Mouse (Mus musculus) myocyte (in vitro differentiated cells): ENCODE measurements at regions not wholly inside any gene's neighbourhood (a gene's known extent, or its start where the extent isn't known, plus 50 kb on each side); places are given as distances from the start of the nearest gene placed in this dataset.

Experiments used
- H3K27me3 ChIP-seq: one replicate; pipeline ENCODE4 v1.6.1; 2011; ENCODE audit not compliant: control insufficient read depth, insufficient read depth, insufficient read length
- H3K36me3 ChIP-seq: one replicate; pipeline ENCODE4 v1.6.1; 2011; ENCODE audit not compliant: control insufficient read depth, insufficient read depth
- H3K4me2 ChIP-seq: one replicate; pipeline ENCODE4 v1.6.1; 2011; ENCODE audit warnings: low read depth, control low read depth
- H3K4me3 ChIP-seq: one replicate; pipeline ENCODE4 v1.5.1; 2011; ENCODE audit warnings: mild to moderate bottlenecking, control low read depth, moderate library complexity
- H3K79me2 ChIP-seq: one replicate; pipeline ENCODE4 v1.6.1; 2011; ENCODE audit not compliant: control insufficient read depth, insufficient read depth
- H3ac ChIP-seq: one replicate; pipeline ENCODE4 v1.6.1; 2011; ENCODE audit not compliant: control insufficient read depth, insufficient read length
- CEBPB ChIP-seq: IDR thresholded peaks from 2 replicates; pipeline ENCODE4 v1.6.1; 2011; ENCODE audit warnings: mild to moderate bottlenecking, moderate library complexity; ENCODE audit not compliant: poor library complexity, insufficient read depth, severe bottlenecking
- E2F4 ChIP-seq: IDR thresholded peaks from one replicate; pipeline ENCODE4 v1.6.1; 2011; ENCODE audit warnings: mild to moderate bottlenecking, control low read depth, moderate library complexity; ENCODE audit not compliant: insufficient read depth
- MAX ChIP-seq: IDR thresholded peaks from one replicate; pipeline ENCODE4 v1.6.1; 2011; ENCODE audit warnings: low read depth, mild to moderate bottlenecking, control low read depth
- MYOD1 ChIP-seq, 3 experiments: IDR thresholded peaks; one replicate each; pipeline ENCODE4 v1.6.1; 2011; ENCODE audit warnings: control low read depth in 2 of 3, low read depth in 2 of 3, mild to moderate bottlenecking in 2 of 3, moderate library complexity in 1 of 3; ENCODE audit not compliant: insufficient read length in 2 of 3, control insufficient read depth in 1 of 3
- MYOG ChIP-seq, 3 experiments: IDR thresholded peaks; one replicate each; pipeline ENCODE4 v1.6.1; 2011; ENCODE audit warnings: control low read depth in 2 of 3, low read depth in 2 of 3, mild to moderate bottlenecking in 2 of 3; ENCODE audit not compliant: insufficient read length in 2 of 3, control insufficient read depth in 1 of 3, insufficient read depth in 1 of 3
- POLR2A ChIP-seq: IDR thresholded peaks from one replicate; pipeline ENCODE4 v1.6.1; 2011; ENCODE audit warnings: low read depth, mild to moderate bottlenecking, control low read depth, moderate library complexity; ENCODE audit not compliant: insufficient read length
- POLR2AphosphoS2 ChIP-seq: IDR thresholded peaks from one replicate; pipeline ENCODE4 v1.6.1; 2011; ENCODE audit warnings: low read depth, control low read depth; ENCODE audit not compliant: insufficient read length
- REST ChIP-seq: IDR thresholded peaks from one replicate; pipeline ENCODE4 v1.6.1; 2011; ENCODE audit warnings: mild to moderate bottlenecking, control low read depth, moderate library complexity; ENCODE audit not compliant: insufficient read depth, insufficient read length
- SRF ChIP-seq: IDR thresholded peaks from one replicate; pipeline ENCODE4 v1.6.1; 2011; ENCODE audit warnings: low read depth; ENCODE audit not compliant: control insufficient read depth, insufficient read length
- TCF12 ChIP-seq: IDR thresholded peaks from one replicate; pipeline ENCODE4 v1.6.1; 2011; ENCODE audit warnings: mild to moderate bottlenecking, control low read depth; ENCODE audit not compliant: poor library complexity, insufficient read depth, severe bottlenecking
- TCF3 ChIP-seq: IDR thresholded peaks from one replicate; pipeline ENCODE4 v1.6.1; 2011; ENCODE audit warnings: low read depth, control low read depth; ENCODE audit not compliant: insufficient read length
- USF1 ChIP-seq: IDR thresholded peaks from one replicate; pipeline ENCODE4 v1.6.1; 2011; ENCODE audit warnings: low read depth, mild to moderate bottlenecking, control low read depth, moderate library complexity

GRCm38 (mm10) chr6:22548296-22549245 lies 192.5 kb upstream of the Fam3c start:
- no peak for TF ChIP-seq MYOG (IDR thresholded peaks at IDR 0.05; ENCODE audit: control insufficient read depth in 1 of 3, insufficient read depth in 1 of 3, insufficient read length in 2 of 3, low read depth in 2 of 3)
- TF ChIP-seq SRF: no peak
- no peak for TF ChIP-seq E2F4
- TF ChIP-seq TCF3: no peak
- TF ChIP-seq TCF12: no peak
- no peak for TF ChIP-seq POLR2A
- TF ChIP-seq MAX: no peak
- TF ChIP-seq POLR2AphosphoS2: no peak
- TF ChIP-seq CEBPB: no peak
- no peak for TF ChIP-seq MYOD1 (IDR thresholded peaks at IDR 0.05; ENCODE audit: control insufficient read depth in 1 of 3, insufficient read length in 2 of 3, low read depth in 2 of 3)
- TF ChIP-seq USF1: no peak
- no peak for TF ChIP-seq REST

DNA sequence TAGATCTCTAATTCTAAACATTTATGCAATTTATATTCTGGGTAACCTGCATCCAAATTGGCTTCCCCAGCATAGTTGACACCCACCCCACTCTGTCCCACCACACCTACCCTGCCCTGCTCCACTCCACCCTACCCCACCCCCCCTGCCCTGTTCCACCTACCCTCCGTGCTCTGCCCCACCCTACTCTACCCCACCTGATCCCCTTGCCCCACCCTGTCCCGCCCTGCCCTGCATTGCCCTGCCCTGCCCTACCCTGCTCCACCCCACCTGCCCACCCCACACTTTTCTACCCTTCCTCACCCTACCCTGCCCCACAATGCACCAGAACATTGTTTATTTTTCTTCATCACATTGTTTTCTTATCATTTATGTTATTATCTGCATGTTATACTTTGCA lies 185.6 kb upstream of the Fam3c start:
- Histone ChIP-seq H3K79me2 (no peaks in the 10 kb centered on the region), H3K4me3 (no peak overlapping the region), H3K27me3 (no peaks in the 10 kb centered on the region), H3K36me3 (no peaks in the 10 kb centered on the region), H3ac (no peak overlapping the region), H3K4me2 (no peak overlapping the region)
- TF ChIP-seq MYOG (IDR thresholded peaks at IDR 0.05; ENCODE audit: control insufficient read depth in 1 of 3, insufficient read depth in 1 of 3, insufficient read length in 2 of 3, low read depth in 2 of 3) (no peak), POLR2A (no peak), TCF12 (no peak), SRF (no peak), TCF3 (no peak), E2F4 (no peak), POLR2AphosphoS2 (no peak), CEBPB (no peak), MAX (no peak), REST (no peak), MYOD1 (IDR thresholded peaks at IDR 0.05; ENCODE audit: control insufficient read depth in 1 of 3, insufficient read length in 2 of 3, low read depth in 2 of 3) (no peak), USF1 (no peak)

More at GRCm38 (mm10) chr6:22548296-22549245, 192.5 kb upstream of the Fam3c start:
- Histone ChIP-seq H3K36me3 (no peaks in the 10 kb centered on the region), H3K4me3 (no peak overlapping the region), H3K4me2 (no peak overlapping the region), H3ac (no peak overlapping the region), H3K79me2 (no peaks in the 10 kb centered on the region), H3K27me3 (no peaks in the 10 kb centered on the region)

DNA sequence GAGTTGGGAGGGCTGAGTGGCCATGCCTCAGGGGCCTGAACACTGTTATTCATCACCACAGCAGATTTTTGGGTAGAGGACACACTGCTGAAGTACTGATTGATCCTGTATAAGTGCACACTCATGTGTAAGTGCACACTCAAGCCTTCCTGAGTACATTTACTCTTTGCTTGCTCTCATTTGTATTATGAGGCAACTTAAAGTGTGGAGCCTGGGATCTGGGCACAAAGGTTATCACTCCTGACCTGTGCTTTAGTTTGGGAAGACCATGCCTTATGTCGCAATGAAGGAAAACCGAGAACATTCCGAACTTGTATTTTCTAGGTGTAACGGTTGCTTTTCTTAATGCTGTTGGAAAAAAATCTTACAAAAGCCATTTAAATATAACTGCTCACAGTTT lies 182.2 kb upstream of the Fam3c start:
- Histone ChIP-seq H3K4me3 (no peak overlapping the region), H3ac (no peak overlapping the region), H3K4me2 (no peak overlapping the region), H3K27me3 (no peaks in the 10 kb centered on the region), H3K36me3 (no peaks in the 10 kb centered on the region), H3K79me2 (no peaks in the 10 kb centered on the region)
- TF ChIP-seq TCF3 (no peak), MYOD1 (IDR thresholded peaks at IDR 0.05; ENCODE audit: control insufficient read depth in 1 of 3, insufficient read length in 2 of 3, low read depth in 2 of 3) (no peak), E2F4 (no peak), MAX (no peak), POLR2AphosphoS2 (no peak), REST (no peak), CEBPB (no peak), SRF (no peak), USF1 (no peak), TCF12 (no peak)

GRCm38 (mm10) chr6:22524384-22524783 lies 168.3 kb upstream of the Fam3c start:
- Histone ChIP-seq H3K36me3 (no peaks in the 10 kb centered on the region), H3K4me2 (no peak overlapping the region), H3K4me3 (no peak overlapping the region), H3ac (no peak overlapping the region), H3K27me3 (no peaks in the 10 kb centered on the region), H3K79me2 (no peaks in the 10 kb centered on the region)
- no peak for TF ChIP-seq TCF12
- TF ChIP-seq E2F4: no peak
- no peak for TF ChIP-seq MAX

GRCm38 (mm10) chr6:22523582-22524234 lies 167.7 kb upstream of the Fam3c start:
- Histone ChIP-seq H3K27me3 (no peaks in the 10 kb centered on the region), H3K4me2 (no peak overlapping the region), H3ac (no peak overlapping the region), H3K79me2 (no peaks in the 10 kb centered on the region), H3K4me3 (no peak overlapping the region), H3K36me3 (no peaks in the 10 kb centered on the region)
- TF ChIP-seq MYOD1 (IDR thresholded peaks at IDR 0.05; ENCODE audit: control insufficient read depth in 1 of 3, insufficient read length in 2 of 3, low read depth in 2 of 3) (no peak), REST (no peak), MAX (no peak), TCF12 (no peak), SRF (no peak), USF1 (no peak), POLR2AphosphoS2 (no peak), POLR2A (no peak)
